Mouse (Mus musculus): ENCODE results near the gene Txndc16. TPM values are rescaled to one million over a fixed set of nuclear protein-coding genes. Genes with fewer than 3 reads are reported as not detected.
A peak's percentile ranks its signal among the peaks of the same experiment; 100 is the strongest.

The Txndc16 gene
- 10 to 100 TPM; 13.7 to 20.6 TPM for total RNA-seq (2021)
- long read RNA-seq, experiment 1, full-length matches to known transcripts: 10 of 13 reads
- long read RNA-seq, experiment 1, partial matches to known transcripts: 1 of 13 reads
- long read RNA-seq, experiment 1, other reads (novel, unspliced or antisense): 2 of 13 reads
- long read RNA-seq, experiment 2, full-length matches to known transcripts: 6 of 8 reads
- long read RNA-seq, experiment 2, partial matches to known transcripts: 0 of 8 reads
- long read RNA-seq, experiment 2, other reads (novel, unspliced or antisense): 2 of 8 reads

GRCm38 (mm10) chr14:45220090-45220956 lies at the start of gene Txndc16:
Txndc16 (minus strand) TSS chr14:45220328.
- peak; percentile 84 for DNase-seq

- no peak for DNase-seq
These were observed 43.9 kb upstream of the Txndc16 start for GRCm38 (mm10) chr14:45263831-45264592.

- no peak for DNase-seq
These were observed 31.5 kb upstream of the Txndc16 start for GRCm38 (mm10) chr14:45251548-45252076.

- DNase-seq: no peak
These were observed 21.5 kb upstream of the Txndc16 start for GRCm38 (mm10) chr14:45241613-45242012.

- no peak for DNase-seq
These were observed 18.9 kb upstream of the Txndc16 start for GRCm38 (mm10) chr14:45239042-45239441.

GRCm38 (mm10) chr14:45220957-45221630 lies 966 bp upstream of the Txndc16 start:
- DNase-seq: no peak

GRCm38 (mm10) chr14:45219281-45220089 lies 643 bp downstream of the Txndc16 start, which contains the start of gene Gpr137c:
Gpr137c (plus strand) TSS chr14:45219717.
- peak; percentile 98 for DNase-seq

- DNase-seq: peak; percentile 17
These were observed 2.4 kb downstream of the Txndc16 start for GRCm38 (mm10) chr14:45217693-45218092.

GRCm38 (mm10) chr14:45216711-45217340 lies 3.3 kb downstream of the Txndc16 start:
- no peak for DNase-seq

GRCm38 (mm10) chr14:45211431-45211830 lies 8.7 kb downstream of the Txndc16 start:
- no peak for DNase-seq

GRCm38 (mm10) chr14:45210683-45211082 lies 9.4 kb downstream of the Txndc16 start:
- no peak for DNase-seq

GRCm38 (mm10) chr14:45200607-45201006 lies 19.5 kb downstream of the Txndc16 start:
- DNase-seq: no peak

GRCm38 (mm10) chr14:45190999-45191398 lies 29.1 kb downstream of the Txndc16 start:
- DNase-seq: no peak

- no peak for DNase-seq
These were observed 38.5 kb downstream of the Txndc16 start for GRCm38 (mm10) chr14:45181611-45182010.

GRCm38 (mm10) chr14:45179606-45180005 lies 40.5 kb downstream of the Txndc16 start:
- DNase-seq: no peak

GRCm38 (mm10) chr14:45179186-45179585 lies 40.9 kb downstream of the Txndc16 start:
- no peak for DNase-seq

GRCm38 (mm10) chr14:45175012-45175740 lies 45.0 kb downstream of the Txndc16 start:
- DNase-seq: no peak

GRCm38 (mm10) chr14:45172260-45172659 lies 47.9 kb downstream of the Txndc16 start:
- DNase-seq: no peak

GRCm38 (mm10) chr14:45167366-45167765 lies 52.8 kb downstream of the Txndc16 start:
- no peak for DNase-seq

Measured in adrenal gland, postnatal 10 days (tissue).